Mouse (Mus musculus): ENCODE measurements at regions not wholly inside any gene's neighbourhood (a gene's known extent, or its start where the extent isn't known, plus 50 kb on each side); places are given as distances from the start of the nearest gene placed in this dataset.

GRCm38 (mm10) chr3:22304145-22304544 lies 227.7 kb downstream of the Tbl1xr1 start:
- no peak for TF ChIP-seq CTCF (IDR thresholded peaks at IDR 0.05; ENCODE audit: low read depth)
- TF ChIP-seq EP300 (optimal IDR thresholded peaks at IDR 0.05): no peak
